Mouse (Mus musculus) right cerebral cortex, adult 18-20 months (tissue): ENCODE measurements at regions not wholly inside any gene's neighbourhood (a gene's known extent, or its start where the extent isn't known, plus 50 kb on each side); places are given as distances from the start of the nearest gene placed in this dataset.

Experiments
- DNase-seq: peaks from one replicate; pipeline ENCODE4 v3.0.0; 2022; ENCODE audit warnings: mixed read lengths

GRCm38 (mm10) chr7:69398299-69398698, 649.3 kb upstream of the Arrdc4 start:
- no peak for DNase-seq

GRCm38 (mm10) chr7:69396868-69397267, 647.8 kb upstream of the Arrdc4 start:
- peak; percentile 3 for DNase-seq
